Mouse (Mus musculus) thymus, postnatal 36 days (tissue): ENCODE results near the gene Pcyox1.
"Not testable (repeated sequence)": the region's sequence is repeated elsewhere in the genome, so short reads cannot be mapped to it uniquely, and the experiment has no call there.

Experiments used
- DNase-seq, 2 experiments: peaks; one replicate each; pipeline ENCODE4 v3.0.0; 2022; ENCODE audit warnings: mixed read lengths in 2 of 2

The Pcyox1 gene

DNA sequence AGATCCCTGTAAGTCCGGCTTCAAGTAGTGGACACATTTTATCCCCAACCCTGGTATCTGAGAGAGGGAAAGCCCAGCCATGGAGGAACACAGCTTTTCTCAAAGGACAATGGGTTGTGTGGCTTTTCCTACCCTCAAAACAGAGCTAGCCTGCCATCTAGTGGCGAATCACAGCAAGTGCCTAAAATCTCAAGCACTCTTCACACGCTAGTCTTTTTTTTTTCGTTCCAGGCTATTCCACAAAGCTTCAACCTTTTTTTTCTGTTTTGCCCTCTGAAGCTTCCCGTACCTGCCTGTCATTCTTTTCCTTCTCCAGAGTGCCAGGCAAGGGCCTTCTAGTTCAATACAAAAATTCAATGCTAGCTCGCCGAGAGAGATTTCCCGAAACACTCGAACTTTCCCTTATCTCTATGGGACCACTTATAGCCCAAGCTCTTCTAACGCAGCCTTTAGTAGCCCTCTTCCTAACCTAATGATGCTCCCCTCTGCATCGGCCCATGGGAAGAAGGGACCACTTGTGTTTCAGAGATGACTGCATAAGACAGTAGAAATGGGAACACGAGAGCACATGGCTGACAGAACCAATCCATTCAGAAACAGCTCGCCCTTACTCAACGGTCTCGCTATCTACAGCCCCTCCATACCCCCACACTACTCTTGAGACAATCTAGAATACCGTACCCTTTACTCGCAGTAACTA lies 32.4 kb downstream of the Pcyox1 start:
- peak; percentile 67 to 73 for DNase-seq

DNA sequence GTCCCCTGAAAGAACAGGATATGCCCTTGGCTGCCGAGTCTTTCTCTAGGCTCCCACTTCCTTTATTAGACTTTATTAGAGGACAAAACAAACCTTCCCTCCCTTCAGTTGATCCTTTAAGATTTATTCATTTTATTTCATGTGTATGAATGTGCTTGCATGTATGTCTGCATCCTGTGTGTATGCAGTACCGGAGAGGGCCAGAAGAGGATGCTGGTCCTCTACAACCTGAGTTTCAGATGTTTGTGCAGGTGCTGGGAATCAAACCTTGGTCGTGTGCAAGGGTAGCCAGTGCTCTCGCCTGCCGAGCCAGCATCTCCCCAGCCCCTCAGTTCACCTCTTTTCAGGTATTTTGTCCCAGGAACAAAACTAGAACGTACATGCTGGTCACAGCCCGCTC lies 35.6 kb downstream of the Pcyox1 start:
- no peak for DNase-seq

DNA sequence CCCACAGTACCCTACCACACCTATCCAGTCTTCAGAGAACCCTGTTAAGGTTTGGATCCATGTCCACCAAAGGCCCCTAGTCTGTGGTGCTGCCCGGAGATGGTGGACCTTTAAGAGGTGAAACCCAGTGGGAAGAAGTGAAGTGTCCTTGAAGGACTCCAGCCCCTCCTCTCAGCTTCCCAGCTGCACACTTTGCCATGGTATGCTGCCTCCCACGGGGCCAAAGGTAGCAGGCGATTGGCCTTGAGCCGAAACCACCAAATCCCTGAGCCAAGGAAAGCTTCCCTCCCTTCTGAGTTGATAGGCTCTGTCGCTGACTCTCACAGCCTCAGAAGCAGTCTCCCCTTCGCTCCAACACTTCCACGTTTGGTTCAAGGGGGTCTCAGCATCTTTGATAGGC lies 36.3 kb downstream of the Pcyox1 start:
- DNase-seq: no peak

DNA sequence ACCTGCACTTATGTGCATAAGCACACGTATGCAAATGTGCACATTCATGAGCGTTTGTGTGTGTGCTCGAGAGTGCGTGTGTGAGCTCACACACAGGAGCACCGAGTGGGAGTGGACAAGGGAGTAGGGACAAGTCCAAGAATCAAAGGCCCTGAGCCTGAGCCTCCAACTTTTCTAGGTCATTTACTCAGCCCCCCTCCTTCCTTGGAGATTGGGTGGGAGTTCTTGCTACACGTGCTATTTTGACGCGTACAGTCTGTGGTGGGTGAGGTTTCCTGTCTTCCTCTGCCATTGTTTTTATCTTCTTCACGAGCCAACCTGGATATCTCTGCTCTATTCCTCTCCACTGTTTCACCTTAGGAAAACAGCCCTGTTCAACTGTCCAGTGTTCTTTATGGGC lies 40.0 kb downstream of the Pcyox1 start:
- DNase-seq: peak; percentile 50 to 59

DNA sequence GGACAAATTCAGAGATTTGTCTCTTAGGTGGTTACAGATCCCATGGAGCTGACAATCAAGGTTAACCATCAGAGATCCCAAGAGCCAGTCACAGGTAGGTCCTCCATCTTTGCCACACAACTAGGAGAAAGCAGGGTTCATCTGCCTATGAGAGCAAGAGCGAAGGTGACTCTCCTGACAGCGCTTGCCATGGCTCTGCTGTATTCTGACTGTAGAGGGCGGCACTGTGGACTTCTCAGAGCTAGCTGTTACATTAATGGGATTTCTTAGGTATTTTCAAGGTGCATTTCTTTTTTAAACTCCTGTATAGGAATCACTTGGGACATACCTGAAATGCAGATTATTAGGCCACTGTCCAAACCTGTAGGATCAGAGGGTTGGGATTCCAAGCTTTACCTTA lies 42.0 kb downstream of the Pcyox1 start:
- DNase-seq: no peak

DNA sequence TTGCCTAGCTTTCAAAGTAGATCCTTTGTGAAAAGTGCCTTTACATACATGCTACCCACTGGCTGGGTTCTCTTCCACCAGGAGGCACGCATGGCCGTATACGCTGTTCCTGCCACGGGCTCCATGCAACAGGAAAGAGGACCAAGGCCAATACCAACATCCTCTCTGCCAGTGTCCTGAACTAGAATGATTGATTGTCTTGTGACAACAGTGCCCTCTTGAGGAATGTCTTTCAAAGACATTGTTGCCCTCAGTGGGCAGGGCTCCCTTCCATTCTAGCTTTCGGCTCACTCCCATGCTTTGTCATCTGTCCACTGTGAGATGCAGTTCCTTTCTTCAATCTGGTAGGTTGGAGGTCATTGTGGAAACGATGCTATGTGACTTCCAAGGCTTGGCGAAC lies 47.7 kb downstream of the Pcyox1 start:
- DNase-seq: no peak

DNA sequence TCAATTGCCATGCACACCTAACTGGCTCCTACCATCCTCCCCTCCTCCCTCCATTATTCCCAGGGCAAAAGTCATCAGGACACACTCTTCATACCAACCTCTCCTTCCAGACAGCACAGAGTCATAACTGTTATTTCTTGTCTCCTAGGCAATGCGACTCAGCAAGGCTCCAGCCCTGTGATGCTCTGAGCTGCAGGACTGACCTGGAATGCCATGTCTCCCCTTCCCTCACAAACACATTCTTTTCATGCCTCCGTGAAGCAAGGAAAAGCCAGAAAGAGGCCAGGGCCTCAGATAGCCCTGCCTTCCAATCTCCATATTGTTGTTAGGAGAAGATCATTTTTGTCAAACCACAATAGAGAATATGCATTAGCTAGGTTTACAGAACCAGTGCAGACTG lies 50.9 kb downstream of the Pcyox1 start:
- no peak for DNase-seq

DNA sequence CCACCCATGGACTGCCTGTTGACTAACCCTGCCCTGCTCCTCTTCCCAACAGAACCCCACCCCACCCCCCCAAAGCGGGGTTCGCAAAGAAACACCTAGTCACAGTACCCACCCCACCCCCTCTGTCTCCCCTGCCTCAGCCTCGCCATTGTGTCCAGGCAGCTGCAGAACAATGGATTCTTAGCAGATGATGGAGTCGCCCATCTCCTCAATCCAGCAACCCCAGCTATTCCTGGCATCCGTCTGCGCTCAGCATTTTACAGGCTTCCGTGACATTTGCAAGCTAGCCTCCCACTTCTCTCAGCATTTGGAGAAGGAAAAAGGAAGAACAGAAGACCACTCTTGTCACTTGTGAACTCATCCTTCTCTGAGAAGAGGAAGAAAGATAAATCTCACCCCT lies 53.3 kb downstream of the Pcyox1 start:
- no peak for DNase-seq

DNA sequence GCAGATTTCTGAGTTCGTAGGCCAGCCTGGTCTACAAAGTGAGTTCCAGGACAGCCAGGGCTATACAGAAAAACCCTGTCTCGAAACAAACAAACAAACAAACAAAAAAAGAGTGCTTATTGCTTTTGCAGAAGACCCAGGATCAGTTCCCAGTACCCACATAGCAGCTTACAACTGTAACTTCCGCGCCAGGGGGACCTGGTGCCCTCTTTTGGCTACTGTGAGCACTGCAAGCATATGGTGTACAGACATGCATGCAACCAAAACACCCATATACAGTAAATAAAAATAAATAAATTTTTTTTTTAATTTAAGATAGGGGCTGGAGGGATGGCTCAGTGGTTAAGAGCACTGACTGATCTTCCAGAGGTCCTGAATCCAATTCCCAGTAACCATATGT lies 60.6 kb downstream of the Pcyox1 start:
- DNase-seq: not testable (repeated sequence)
